Mouse (Mus musculus) megakaryocyte, embryonic 14.5 days (primary cell): ENCODE results near the gene Slc35f6.

ENCODE experiments used
- FLI1 ChIP-seq: IDR thresholded peaks from 2 replicates; pipeline ENCODE4 v1.6.1; 2012; ENCODE audit warnings: low read length, inconsistent platforms, mixed read lengths
- GATA1 ChIP-seq: IDR thresholded peaks from 3 replicates; pipeline ENCODE4 v1.6.1; 2012; ENCODE audit warnings: mixed read lengths, low read length, inconsistent platforms, borderline replicate concordance

DNA sequence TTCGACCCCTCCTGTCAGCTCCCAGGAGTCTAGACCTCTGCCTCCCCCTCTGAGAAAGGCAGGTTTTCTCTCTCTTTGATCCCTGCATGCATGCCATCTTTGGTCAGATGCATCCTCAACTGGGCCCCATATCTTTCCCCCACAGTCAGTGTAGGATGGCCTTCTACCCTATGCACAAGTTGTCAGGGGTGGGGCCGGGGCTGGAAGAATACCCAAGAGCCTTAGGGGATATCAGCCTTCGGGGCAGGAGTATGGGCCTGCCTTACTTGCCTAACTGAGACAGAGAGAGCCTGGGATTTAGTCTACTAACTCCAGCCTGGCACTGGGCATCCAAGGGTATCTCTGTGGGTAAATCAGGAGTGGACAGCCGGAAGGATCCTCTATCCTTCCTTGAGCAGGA is 43.8 kb upstream of the Slc35f6 start:
- TF ChIP-seq GATA1: no peak
- TF ChIP-seq FLI1: no peak
